Mouse (Mus musculus): ENCODE measurements around the gene Vrk1. TPM values are rescaled to one million over a fixed set of nuclear protein-coding genes. Genes with fewer than 3 reads are reported as not detected.

Gene Vrk1
- 21.1 TPM for polyA plus RNA-seq (2014; fragmentation: Illumina TruSeq; extraction: RNeasy Lipid Tissue Mini Kit (QIAGEN cat#74804); ENCODE audit: low read depth, low replicate concordance)

GRCm38 (mm10) chr12:106010065-106010915 lies at the start of gene Vrk1:
Gene Vrk1, plus strand, starts transcription at chr12:106010228.

Other genes starting within 250 kb of the Vrk1 start
- 603 TPM for gene Papola, start 225.5 kb upstream of the Vrk1 start, polyA plus RNA-seq (2014; fragmentation: Illumina TruSeq; extraction: RNeasy Lipid Tissue Mini Kit (QIAGEN cat#74804); ENCODE audit: low read depth, low replicate concordance)